Mouse (Mus musculus): Measurements from ENCODE around the gene Olfr902. TPM values are rescaled to one million over a fixed set of nuclear protein-coding genes. Genes with fewer than 3 reads are reported as not detected.
"Not testable (repeated sequence)": the region's sequence is repeated elsewhere in the genome, so short reads cannot be mapped to it uniquely, and the experiment has no call there.

Olfr902 gene
- polyA plus RNA-seq (2016; fragmentation: Nextera tagmentation; extraction: Ambion mirVana): not detected in 2 replicates

DNA sequence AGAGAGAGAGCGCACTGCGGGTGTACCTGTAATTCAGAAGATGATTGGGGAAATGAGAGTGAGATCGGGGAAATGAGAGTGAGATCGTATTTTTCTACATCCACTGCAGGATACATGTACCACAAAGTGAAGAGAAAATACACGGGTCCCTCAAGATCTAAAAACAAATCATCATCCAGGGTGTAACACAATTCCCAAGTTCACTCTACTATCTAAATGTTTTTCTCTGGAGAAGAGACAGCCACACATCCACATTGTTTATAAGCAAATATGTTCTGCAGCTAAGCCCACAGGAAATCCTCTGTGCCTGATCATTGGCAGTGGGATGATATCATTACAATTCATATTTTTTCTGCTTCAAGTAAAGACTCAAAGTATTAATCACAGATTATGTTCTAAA, at the start of gene Olfr902:
Gene Olfr902 (plus strand): TSS at position 301 of the 400 bp plus-strand sequence.
- H3K4me3 ChIP-seq (replicated peaks): no peak within 1 kb of the TSS
- H3K9ac ChIP-seq (replicated peaks): no peak within 1 kb of the TSS
- no peak for ATAC-seq (ENCODE audit: insufficient number of reproducible peaks, insufficient read depth, low FRiP score, low TSS enrichment, low read depth)
- 84% methylated on average over 5 of the region's 5 CpGs for WGBS
- no peaks in the 10 kb centered on the region for H3K36me3 ChIP-seq
- no peak within 1 kb of the TSS for H3K27ac ChIP-seq
- no peak within 1 kb of the TSS for H3K4me2 ChIP-seq
- H3K9me3 ChIP-seq: no peaks in the 10 kb centered on the region
- H3K4me1 ChIP-seq (replicated peaks): no peaks in the 10 kb centered on the region
- no peaks in the 10 kb centered on the region for H3K27me3 ChIP-seq

GRCm38 (mm10) chr9:38401398-38401797, 46.1 kb upstream of the Olfr902 start, which contains the start of gene Olfr147:
Olfr147 (plus strand) TSS chr9:38401698.
- H3K27me3 ChIP-seq: no peaks in the 10 kb centered on the region
- H3K4me1 ChIP-seq (replicated peaks): no peaks in the 10 kb centered on the region
- 90% methylated on average over 1 of the region's 1 CpGs for WGBS
- H3K36me3 ChIP-seq: no peaks in the 10 kb centered on the region
- H3K4me2 ChIP-seq: no peak within 1 kb of the TSS
- no peak within 1 kb of the TSS for H3K4me3 ChIP-seq (replicated peaks)
- H3K9ac ChIP-seq (replicated peaks): no peak within 1 kb of the TSS
- no peak within 1 kb of the TSS for H3K27ac ChIP-seq
- no peaks in the 10 kb centered on the region for H3K9me3 ChIP-seq
- no peak for ATAC-seq (ENCODE audit: insufficient number of reproducible peaks, insufficient read depth, low FRiP score, low TSS enrichment, low read depth)

DNA sequence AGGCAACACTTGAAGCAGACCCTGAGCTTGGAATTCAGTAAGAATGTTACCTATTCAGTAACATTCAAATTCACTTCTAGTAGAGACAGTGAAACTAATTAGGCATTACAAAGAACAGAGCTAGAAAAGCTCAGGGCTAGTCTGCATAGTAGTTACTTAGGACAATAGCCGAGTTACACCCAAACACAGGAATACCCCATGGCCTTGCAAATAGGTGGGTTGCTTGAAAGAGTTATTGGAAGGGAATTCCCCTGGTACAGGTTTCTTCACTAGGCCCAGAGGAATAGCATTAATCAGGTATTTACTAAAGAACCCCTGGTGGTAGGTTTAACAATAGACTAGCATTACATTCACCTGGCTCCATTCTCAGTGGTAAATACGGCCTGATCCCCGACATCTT, 40.0 kb upstream of the Olfr902 start:
- whole genome bisulfite sequencing: 83% methylated on average over 3 of the region's 3 CpGs
- H3K4me3 ChIP-seq (replicated peaks); H3K27ac ChIP-seq; H3K9ac ChIP-seq (replicated peaks); H3K4me2 ChIP-seq; H3K4me1 ChIP-seq (replicated peaks); ATAC-seq (ENCODE audit: insufficient number of reproducible peaks, insufficient read depth, low FRiP score, low TSS enrichment, low read depth); H3K36me3 ChIP-seq; H3K9me3 ChIP-seq; H3K27me3 ChIP-seq: not testable (repeated sequence)

GRCm38 (mm10) chr9:38413502-38413901, 34.0 kb upstream of the Olfr902 start:
- 91% methylated on average over 14 of the region's 14 CpGs for WGBS
- not testable (repeated sequence) for H3K4me3 ChIP-seq (replicated peaks); ATAC-seq (ENCODE audit: insufficient number of reproducible peaks, insufficient read depth, low FRiP score, low TSS enrichment, low read depth); H3K4me1 ChIP-seq (replicated peaks); H3K27me3 ChIP-seq; H3K4me2 ChIP-seq; H3K36me3 ChIP-seq; H3K27ac ChIP-seq; H3K9ac ChIP-seq (replicated peaks)
- peaks cover 18% of the 10 kb centered on the region for H3K9me3 ChIP-seq

DNA sequence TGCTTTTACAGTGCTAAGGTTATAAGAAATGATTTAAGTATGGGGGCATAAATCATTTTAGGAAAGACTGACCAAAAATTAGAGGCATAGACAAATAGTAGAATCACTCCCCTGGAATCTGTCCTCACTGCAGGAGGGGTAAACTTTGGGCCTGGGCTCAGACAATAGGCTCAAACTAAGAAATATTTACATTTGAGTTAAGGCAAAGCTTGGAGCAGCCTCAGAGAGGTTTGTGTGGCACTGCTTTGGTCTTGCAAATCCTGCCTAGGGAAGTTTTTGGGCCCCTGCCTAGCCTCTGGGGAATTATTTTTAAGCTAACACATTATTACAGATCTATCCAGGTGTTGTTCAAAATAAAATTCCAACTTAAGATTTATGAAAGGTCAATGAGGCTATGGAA, 23.7 kb upstream of the Olfr902 start:
- no peak overlapping the region for H3K4me3 ChIP-seq (replicated peaks)
- H3K9me3 ChIP-seq: no peaks in the 10 kb centered on the region
- ATAC-seq (ENCODE audit: insufficient number of reproducible peaks, insufficient read depth, low FRiP score, low TSS enrichment, low read depth): no peak
- H3K27me3 ChIP-seq: no peaks in the 10 kb centered on the region
- H3K9ac ChIP-seq (replicated peaks): no peak overlapping the region
- H3K36me3 ChIP-seq: no peaks in the 10 kb centered on the region
- H3K4me2 ChIP-seq: no peak overlapping the region
- no peaks in the 10 kb centered on the region for H3K4me1 ChIP-seq (replicated peaks)
- H3K27ac ChIP-seq: no peak overlapping the region

- no peak overlapping the region for H3K9ac ChIP-seq (replicated peaks)
- H3K9me3 ChIP-seq: no peaks in the 10 kb centered on the region
- H3K4me3 ChIP-seq (replicated peaks): no peak overlapping the region
- H3K27ac ChIP-seq: no peak overlapping the region
- no peaks in the 10 kb centered on the region for H3K27me3 ChIP-seq
- H3K4me2 ChIP-seq: no peak overlapping the region
- no peak for ATAC-seq (ENCODE audit: insufficient number of reproducible peaks, insufficient read depth, low FRiP score, low TSS enrichment, low read depth)
- no peaks in the 10 kb centered on the region for H3K36me3 ChIP-seq
- no peaks in the 10 kb centered on the region for H3K4me1 ChIP-seq (replicated peaks)
- WGBS: 61% methylated on average over 1 of the region's 1 CpGs
Observed at GRCm38 (mm10) chr9:38427026-38427425, 20.4 kb upstream of the Olfr902 start.

DNA sequence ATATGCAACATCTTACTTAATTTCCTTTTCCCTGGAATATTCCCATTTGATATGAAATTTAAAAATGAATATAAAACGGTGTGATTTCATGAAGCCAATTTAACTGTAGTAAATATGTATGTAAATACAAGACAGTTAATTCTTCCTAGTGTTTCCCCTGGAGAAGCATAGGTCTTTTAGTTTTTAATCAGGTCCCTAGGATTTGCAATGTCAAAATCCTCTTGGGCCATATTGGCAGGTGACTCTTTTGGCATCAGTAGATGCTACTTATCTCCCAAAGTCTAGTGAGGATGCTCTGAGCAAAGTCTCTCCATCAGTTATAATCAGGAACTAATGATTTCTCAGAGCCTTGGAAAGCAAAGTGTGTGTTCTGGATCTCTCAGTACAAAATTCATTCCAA, 18.3 kb upstream of the Olfr902 start, which contains the start of gene Olfr901:
Gene Olfr901 (plus strand): TSS at position 301 of the 400 bp plus-strand sequence.
- Histone ChIP-seq H3K27ac (no peak within 1 kb of the TSS), H3K9me3 (no peaks in the 10 kb centered on the region), H3K36me3 (no peaks in the 10 kb centered on the region), H3K9ac (replicated peaks) (no peak within 1 kb of the TSS), H3K27me3 (no peaks in the 10 kb centered on the region), H3K4me3 (replicated peaks) (no peak within 1 kb of the TSS), H3K4me1 (replicated peaks) (no peaks in the 10 kb centered on the region), H3K4me2 (no peak within 1 kb of the TSS)
- WGBS: 79% methylated on average over 1 of the region's 1 CpGs
- no peak for ATAC-seq (ENCODE audit: insufficient number of reproducible peaks, insufficient read depth, low FRiP score, low TSS enrichment, low read depth)

- Histone ChIP-seq H3K27me3 (no peaks in the 10 kb centered on the region), H3K4me2 (no peak within 1 kb of the TSS), H3K4me1 (replicated peaks) (no peaks in the 10 kb centered on the region), H3K36me3 (no peaks in the 10 kb centered on the region), H3K9me3 (no peaks in the 10 kb centered on the region), H3K27ac (no peak within 1 kb of the TSS), H3K9ac (replicated peaks) (no peak within 1 kb of the TSS), H3K4me3 (replicated peaks) (no peak within 1 kb of the TSS)
- ATAC-seq (ENCODE audit: insufficient number of reproducible peaks, insufficient read depth, low FRiP score, low TSS enrichment, low read depth): no peak
Observed at GRCm38 (mm10) chr9:38462844-38463243, 15.4 kb downstream of the Olfr902 start, which contains the start of gene Olfr904. Olfr904 (plus strand) TSS chr9:38463144.

GRCm38 (mm10) chr9:38470807-38471206, 23.4 kb downstream of the Olfr902 start, which contains the start of gene Olfr905:
Olfr905 (plus strand) TSS chr9:38471107.
- no peak within 1 kb of the TSS for H3K4me3 ChIP-seq (replicated peaks)
- H3K9me3 ChIP-seq: no peaks in the 10 kb centered on the region
- no peak within 1 kb of the TSS for H3K4me2 ChIP-seq
- no peaks in the 10 kb centered on the region for H3K4me1 ChIP-seq (replicated peaks)
- H3K9ac ChIP-seq (replicated peaks): no peak within 1 kb of the TSS
- no peaks in the 10 kb centered on the region for H3K36me3 ChIP-seq
- H3K27ac ChIP-seq: no peak within 1 kb of the TSS
- no peaks in the 10 kb centered on the region for H3K27me3 ChIP-seq
- ATAC-seq (ENCODE audit: insufficient number of reproducible peaks, insufficient read depth, low FRiP score, low TSS enrichment, low read depth): no peak

DNA sequence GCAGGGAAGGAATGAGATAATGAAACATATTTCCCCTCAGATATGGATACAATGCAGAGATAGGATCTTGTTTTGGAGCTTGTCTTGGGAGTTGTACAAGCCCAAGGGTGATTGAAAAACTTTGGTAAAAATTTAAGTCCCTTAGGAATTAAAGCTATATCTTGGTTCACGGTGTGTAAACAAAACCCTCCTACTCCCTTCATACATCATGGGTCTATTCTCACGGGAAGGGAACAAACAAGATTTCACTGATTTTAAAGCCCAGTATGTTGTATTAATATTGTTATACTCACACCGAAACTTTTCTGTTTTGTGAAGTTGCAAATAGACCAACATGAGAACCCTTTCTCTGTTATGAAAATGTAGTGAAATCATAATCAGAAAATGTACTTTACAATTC, 39.3 kb downstream of the Olfr902 start, which contains the start of gene Olfr906:
Gene Olfr906 (plus strand): TSS at position 301 of the 400 bp plus-strand sequence.
- Histone ChIP-seq H3K9me3 (no peaks in the 10 kb centered on the region), H3K27ac (no peak within 1 kb of the TSS), H3K9ac (replicated peaks) (no peak within 1 kb of the TSS), H3K36me3 (no peaks in the 10 kb centered on the region), H3K4me3 (replicated peaks) (no peak within 1 kb of the TSS), H3K4me1 (replicated peaks) (no peaks in the 10 kb centered on the region), H3K4me2 (no peak within 1 kb of the TSS), H3K27me3 (no peaks in the 10 kb centered on the region)
- WGBS: 88% methylated on average over 3 of the region's 3 CpGs
- no peak for ATAC-seq (ENCODE audit: insufficient number of reproducible peaks, insufficient read depth, low FRiP score, low TSS enrichment, low read depth)

- no peaks in the 10 kb centered on the region for H3K27me3 ChIP-seq
- no peak for ATAC-seq (ENCODE audit: insufficient number of reproducible peaks, insufficient read depth, low FRiP score, low TSS enrichment, low read depth)
- H3K27ac ChIP-seq: no peak within 1 kb of the TSS
- H3K4me1 ChIP-seq (replicated peaks): no peaks in the 10 kb centered on the region
- no peak within 1 kb of the TSS for H3K4me2 ChIP-seq
- H3K4me3 ChIP-seq (replicated peaks): no peak within 1 kb of the TSS
- no peaks in the 10 kb centered on the region for H3K9me3 ChIP-seq
- H3K36me3 ChIP-seq: no peaks in the 10 kb centered on the region
- 88% methylated on average over 2 of the region's 2 CpGs for WGBS
- no peak within 1 kb of the TSS for H3K9ac ChIP-seq (replicated peaks)
Observed at GRCm38 (mm10) chr9:38495501-38495900, 48.0 kb downstream of the Olfr902 start, which contains the start of gene Olfr907. Olfr907 (plus strand) TSS chr9:38495801.
